Mouse (Mus musculus): ENCODE measurements at regions not wholly inside any gene's neighbourhood (a gene's known extent, or its start where the extent isn't known, plus 50 kb on each side); places are given as distances from the start of the nearest gene placed in this dataset.

DNA sequence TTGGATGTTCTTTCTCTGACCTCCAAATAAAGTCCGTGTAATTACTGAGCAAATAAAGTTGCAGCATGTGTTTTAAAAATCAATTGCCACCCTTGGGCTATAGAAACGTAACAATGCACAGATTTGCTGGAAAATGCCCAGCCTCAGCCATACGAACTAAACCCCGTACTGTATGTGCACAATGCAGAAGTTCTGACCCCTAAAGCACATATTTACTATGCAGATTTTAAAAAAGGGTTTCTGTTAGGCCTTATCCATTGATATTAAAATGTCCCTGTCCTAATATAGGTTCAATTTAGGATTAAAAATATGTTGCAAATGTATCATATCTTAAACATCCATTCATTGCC, 126.5 kb upstream of the Otx2 start:
- Histone ChIP-seq H3K9ac (replicated peaks; ENCODE audit: low read length, poor library complexity, severe bottlenecking) (no peak overlapping the region), H3K9me3 (ENCODE audit: low read length) (no peaks in the 10 kb centered on the region), H3K36me3 (ENCODE audit: insufficient read depth, low read length) (no peaks in the 10 kb centered on the region), H3K4me2 (ENCODE audit: low read depth, low read length, poor library complexity, severe bottlenecking) (no peak overlapping the region), H3K4me3 (ENCODE audit: low read depth, low read length) (no peak overlapping the region), H3K27me3 (ENCODE audit: insufficient read depth, low read length) (no peaks in the 10 kb centered on the region), H3K27ac (ENCODE audit: low read depth, low read length) (no peak overlapping the region), H3K4me1 (ENCODE audit: insufficient read depth, low read length) (no peaks in the 10 kb centered on the region)
- TF ChIP-seq CTCF (IDR thresholded peaks at IDR 0.05) = no peak
- DNase-seq (ENCODE audit: low spot score) (no peak), ATAC-seq (ENCODE audit: low FRiP score) (no peak)
- WGBS = 18% methylated on average over 4 of the region's 4 CpGs

DNA sequence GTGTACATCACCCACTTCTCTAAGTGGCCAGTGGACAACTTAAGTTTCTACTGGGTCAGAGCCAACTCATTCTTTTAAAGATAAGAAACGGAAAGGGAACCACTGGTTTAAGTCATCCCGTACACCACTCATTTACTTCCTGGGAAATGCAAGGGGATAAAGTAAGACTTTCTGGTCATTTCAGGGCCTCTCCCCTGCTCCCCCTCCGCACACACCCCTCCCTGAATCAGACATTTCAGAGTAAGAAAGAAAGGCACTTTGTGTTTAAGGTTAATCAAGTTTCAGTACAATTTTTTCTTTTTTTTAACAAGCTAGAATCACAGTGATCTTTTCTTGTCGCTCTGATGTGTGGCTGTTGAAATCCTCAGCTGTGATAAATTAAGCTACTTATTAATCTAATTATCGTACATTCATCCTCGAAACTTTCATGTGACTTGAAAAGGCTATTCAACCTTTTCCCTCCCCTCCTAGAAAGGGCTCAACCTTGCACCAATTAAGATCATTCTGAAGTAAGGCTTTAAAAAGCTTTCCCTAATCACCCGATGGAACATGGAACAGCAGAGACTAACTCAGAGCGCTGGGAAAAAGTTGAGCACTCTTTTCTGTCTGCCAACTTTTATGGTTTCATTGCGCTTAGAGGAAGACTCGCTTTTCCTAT, 126.0 kb upstream of the Otx2 start:
- ATAC-seq (ENCODE audit: low FRiP score) (no peak), DNase-seq (ENCODE audit: low spot score) (no peak)
- H3K36me3 ChIP-seq (ENCODE audit: insufficient read depth, low read length) = no peaks in the 10 kb centered on the region
- H3K9ac ChIP-seq (replicated peaks; ENCODE audit: low read length, poor library complexity, severe bottlenecking) = no peak overlapping the region
- WGBS = 27% methylated on average over 10 of the region's 10 CpGs
- no peak overlapping the region for H3K27ac ChIP-seq (ENCODE audit: low read depth, low read length)
- no peaks in the 10 kb centered on the region for H3K4me1 ChIP-seq (ENCODE audit: insufficient read depth, low read length)
- H3K27me3 ChIP-seq (ENCODE audit: insufficient read depth, low read length) = no peaks in the 10 kb centered on the region
- H3K4me2 ChIP-seq (ENCODE audit: low read depth, low read length, poor library complexity, severe bottlenecking) = no peak overlapping the region
- no peak overlapping the region for H3K4me3 ChIP-seq (ENCODE audit: low read depth, low read length)
- no peak for TF ChIP-seq CTCF (IDR thresholded peaks at IDR 0.05)
- H3K9me3 ChIP-seq (ENCODE audit: low read length) = no peaks in the 10 kb centered on the region

DNA sequence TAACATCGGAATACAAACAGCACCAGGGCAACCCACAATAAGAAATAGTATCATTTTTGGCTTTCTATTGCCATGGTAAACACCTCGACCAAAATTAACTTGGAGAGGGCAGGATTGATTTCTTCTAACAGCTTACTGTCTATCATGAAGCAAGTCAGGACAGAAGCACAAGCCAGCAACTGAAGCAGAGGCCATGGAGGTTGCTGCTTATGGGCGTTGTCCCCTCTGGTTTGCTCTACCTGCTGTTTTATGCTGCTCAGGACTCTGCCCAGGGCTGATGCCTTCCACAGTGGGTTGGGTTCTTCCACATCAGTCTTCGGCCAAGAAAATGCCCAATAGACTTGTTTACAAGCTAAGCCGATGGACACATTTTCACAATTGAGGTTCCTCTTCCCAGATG, 117.9 kb upstream of the Otx2 start:
- Histone ChIP-seq H3K27me3 (ENCODE audit: insufficient read depth, low read length) (no peaks in the 10 kb centered on the region), H3K9me3 (ENCODE audit: low read length) (no peaks in the 10 kb centered on the region), H3K4me1 (ENCODE audit: insufficient read depth, low read length) (no peaks in the 10 kb centered on the region), H3K27ac (ENCODE audit: low read depth, low read length) (no peak overlapping the region), H3K36me3 (ENCODE audit: insufficient read depth, low read length) (no peaks in the 10 kb centered on the region), H3K4me3 (ENCODE audit: low read depth, low read length) (no peak overlapping the region), H3K4me2 (ENCODE audit: low read depth, low read length, poor library complexity, severe bottlenecking) (no peak overlapping the region), H3K9ac (replicated peaks; ENCODE audit: low read length, poor library complexity, severe bottlenecking) (no peak overlapping the region)
- WGBS = 92% methylated on average over 5 of the region's 5 CpGs
- TF ChIP-seq CTCF (IDR thresholded peaks at IDR 0.05) = no peak
- ATAC-seq (ENCODE audit: low FRiP score) (no peak), DNase-seq (ENCODE audit: low spot score) (no peak)

DNA sequence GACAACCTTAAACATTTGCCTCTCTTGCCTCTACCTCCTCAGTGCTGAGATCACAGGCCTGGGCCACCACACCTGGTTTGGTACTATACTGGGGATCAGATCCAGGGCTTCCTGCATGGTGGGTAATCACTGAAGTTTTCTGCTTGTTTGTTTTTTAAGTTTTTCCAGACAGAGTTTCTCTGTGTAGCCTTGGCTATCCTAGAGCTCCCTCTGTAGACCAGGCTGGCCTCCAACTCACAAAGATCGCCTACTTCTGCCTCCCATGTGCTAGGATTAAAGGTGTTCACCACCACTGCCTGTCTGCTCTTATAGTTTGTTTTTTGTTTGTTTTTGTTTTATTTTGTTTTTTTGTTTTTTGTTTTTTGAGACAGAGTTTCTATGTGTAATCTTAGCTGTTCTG, 105.7 kb upstream of the Otx2 start:
- TF ChIP-seq CTCF (IDR thresholded peaks at IDR 0.05) = no peak
- DNase-seq (ENCODE audit: low spot score) = no peak
- Histone ChIP-seq H3K27ac (ENCODE audit: low read depth, low read length) (no peak overlapping the region), H3K36me3 (ENCODE audit: insufficient read depth, low read length) (no peaks in the 10 kb centered on the region), H3K4me1 (ENCODE audit: insufficient read depth, low read length) (no peaks in the 10 kb centered on the region), H3K4me3 (ENCODE audit: low read depth, low read length) (no peak overlapping the region), H3K4me2 (ENCODE audit: low read depth, low read length, poor library complexity, severe bottlenecking) (no peak overlapping the region), H3K27me3 (ENCODE audit: insufficient read depth, low read length) (no peaks in the 10 kb centered on the region), H3K9ac (replicated peaks; ENCODE audit: low read length, poor library complexity, severe bottlenecking) (no peak overlapping the region), H3K9me3 (ENCODE audit: low read length) (no peaks in the 10 kb centered on the region)
- 95% methylated on average over 1 of the region's 1 CpGs for WGBS
- ATAC-seq (ENCODE audit: low FRiP score) = no peak

DNA sequence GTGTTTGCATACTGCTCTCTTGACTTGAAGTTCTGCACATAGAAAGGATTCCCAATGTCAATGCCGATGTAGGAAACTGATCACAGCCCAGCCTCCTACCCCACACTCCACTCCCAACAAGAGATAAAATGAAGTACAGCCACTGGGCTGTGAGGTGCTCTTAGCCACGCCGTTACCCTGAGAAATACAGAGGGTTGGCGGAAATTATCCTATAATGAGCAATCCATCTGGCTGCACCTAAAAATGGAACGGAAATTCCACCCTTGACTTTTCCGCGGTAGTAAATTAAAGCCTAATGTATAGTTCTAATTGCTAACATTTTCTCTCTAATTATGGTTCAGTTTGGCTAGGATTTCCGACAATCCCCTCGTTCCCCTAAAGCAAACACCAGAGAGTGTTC, 97.2 kb upstream of the Otx2 start:
- no peak for DNase-seq (ENCODE audit: low spot score)
- WGBS = 83% methylated on average over 9 of the region's 9 CpGs
- H3K27ac ChIP-seq (ENCODE audit: low read depth, low read length) = no peak overlapping the region
- no peaks in the 10 kb centered on the region for H3K9me3 ChIP-seq (ENCODE audit: low read length)
- no peaks in the 10 kb centered on the region for H3K4me1 ChIP-seq (ENCODE audit: insufficient read depth, low read length)
- no peak overlapping the region for H3K9ac ChIP-seq (replicated peaks; ENCODE audit: low read length, poor library complexity, severe bottlenecking)
- no peaks in the 10 kb centered on the region for H3K27me3 ChIP-seq (ENCODE audit: insufficient read depth, low read length)
- H3K4me2 ChIP-seq (ENCODE audit: low read depth, low read length, poor library complexity, severe bottlenecking) = no peak overlapping the region
- TF ChIP-seq CTCF (IDR thresholded peaks at IDR 0.05) = no peak
- H3K4me3 ChIP-seq (ENCODE audit: low read depth, low read length) = no peak overlapping the region
- no peaks in the 10 kb centered on the region for H3K36me3 ChIP-seq (ENCODE audit: insufficient read depth, low read length)
- no peak for ATAC-seq (ENCODE audit: low FRiP score)

DNA sequence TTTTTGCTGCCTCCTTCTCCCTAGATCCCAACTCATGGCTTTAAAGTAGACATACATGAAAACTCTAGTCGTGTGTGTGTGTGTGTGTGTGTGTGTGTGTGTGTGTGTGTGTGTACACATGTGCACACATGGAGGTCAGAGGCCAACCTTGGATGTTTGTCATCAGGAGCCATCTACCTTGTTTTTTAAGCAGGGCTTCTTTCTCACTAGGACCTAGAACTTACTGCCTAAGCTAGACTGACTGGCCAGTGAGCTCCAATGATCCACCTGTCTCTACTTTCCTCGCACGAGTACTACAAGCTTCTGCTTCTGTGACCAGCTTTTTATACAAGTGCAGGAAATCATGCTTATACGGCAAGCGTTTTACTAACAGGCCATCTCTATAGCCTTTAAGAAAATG, 89.1 kb upstream of the Otx2 start:
- Histone ChIP-seq H3K4me2 (ENCODE audit: low read depth, low read length, poor library complexity, severe bottlenecking) (no peak overlapping the region), H3K4me1 (ENCODE audit: insufficient read depth, low read length) (no peaks in the 10 kb centered on the region), H3K36me3 (ENCODE audit: insufficient read depth, low read length) (no peaks in the 10 kb centered on the region), H3K4me3 (ENCODE audit: low read depth, low read length) (no peak overlapping the region), H3K27ac (ENCODE audit: low read depth, low read length) (no peak overlapping the region), H3K9ac (replicated peaks; ENCODE audit: low read length, poor library complexity, severe bottlenecking) (no peak overlapping the region), H3K27me3 (ENCODE audit: insufficient read depth, low read length) (no peaks in the 10 kb centered on the region), H3K9me3 (ENCODE audit: low read length) (no peaks in the 10 kb centered on the region)
- WGBS = 85% methylated on average over 5 of the region's 5 CpGs
- ATAC-seq (ENCODE audit: low FRiP score) (no peak), DNase-seq (ENCODE audit: low spot score) (no peak)
- no peak for TF ChIP-seq CTCF (IDR thresholded peaks at IDR 0.05)
